Mouse (Mus musculus): ENCODE measurements around the gene Commd1. TPM values are rescaled to one million over a fixed set of nuclear protein-coding genes. Genes with fewer than 3 reads are reported as not detected.

Commd1 gene
- polyA plus RNA-seq, 1 experiment from 2014 or later: 282 TPM

DNA sequence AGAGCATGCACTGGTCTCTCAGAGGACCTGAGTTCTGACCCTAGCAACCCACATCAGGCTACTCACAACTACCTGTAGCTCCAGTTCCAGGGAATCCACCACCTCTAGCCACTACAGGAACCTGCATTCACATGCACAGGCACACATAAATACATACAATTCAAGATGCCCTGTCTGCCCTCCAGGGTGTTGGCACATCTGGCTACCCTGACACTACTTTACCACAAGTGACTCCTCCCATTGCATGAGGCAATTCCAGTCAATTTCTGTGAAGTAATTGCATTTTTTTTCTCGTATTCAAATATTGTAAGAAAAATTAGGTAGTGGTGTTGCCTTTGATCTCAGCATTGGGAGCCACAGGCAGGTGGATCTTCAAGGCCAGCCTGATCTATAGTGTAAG lies 3.0 kb downstream of the Commd1 start:
- Histone ChIP-seq H3K27ac (no peak overlapping the region), H3K36me3 (replicated peaks; ENCODE audit: control insufficient read depth, insufficient read depth) (peaks cover 17% of the 10 kb centered on the region), H3K9me3 (ENCODE audit: control insufficient read depth, low read length) (peaks cover 3% of the 10 kb centered on the region), H3K27me3 (ENCODE audit: control insufficient read depth, insufficient read depth, low read length) (no peaks in the 10 kb centered on the region), H3K4me2 (replicated peaks) (no peak overlapping the region), H3K9ac (no peak overlapping the region), H3K4me1 (replicated peaks; ENCODE audit: control insufficient read depth, insufficient read depth, low read length) (peaks cover 47% of the 10 kb centered on the region), H3K4me3 (replicated peaks; ENCODE audit: low read length) (no peak overlapping the region)
- ATAC-seq (ENCODE audit: low FRiP score) (no peak), DNase-seq (ENCODE audit: low spot score) (no peak)
- 96% methylated on average over 1 of the region's 1 CpGs for WGBS

DNA sequence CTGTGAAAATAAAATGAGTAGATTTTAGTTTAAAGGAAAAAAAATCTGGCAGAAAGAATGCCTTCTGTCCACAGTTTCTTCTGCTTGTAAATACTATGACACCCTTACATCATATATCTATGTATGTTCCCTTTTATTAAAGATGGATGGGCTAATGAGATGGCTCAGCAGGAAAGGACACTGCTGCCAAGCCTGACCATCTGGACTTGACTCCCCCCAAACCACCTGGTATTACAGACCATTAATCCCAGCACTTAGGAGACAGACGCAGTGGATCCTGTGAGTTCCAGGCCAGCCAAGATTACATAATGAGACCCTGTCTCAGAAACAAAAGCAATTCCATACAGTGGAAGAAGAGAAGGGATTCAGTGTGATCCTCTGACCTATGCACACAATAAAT lies 3.5 kb downstream of the Commd1 start:
- DNase-seq (ENCODE audit: low spot score): peak; percentile 27
- ATAC-seq (ENCODE audit: low FRiP score): no peak
- Histone ChIP-seq H3K27ac (no peak overlapping the region), H3K9ac (no peak overlapping the region), H3K4me1 (replicated peaks; ENCODE audit: control insufficient read depth, insufficient read depth, low read length) (peaks cover 51% of the 10 kb centered on the region), H3K9me3 (ENCODE audit: control insufficient read depth, low read length) (peaks cover 8% of the 10 kb centered on the region), H3K36me3 (replicated peaks; ENCODE audit: control insufficient read depth, insufficient read depth) (peaks cover 23% of the 10 kb centered on the region), H3K4me3 (replicated peaks; ENCODE audit: low read length) (no peak overlapping the region), H3K4me2 (replicated peaks) (no peak overlapping the region), H3K27me3 (ENCODE audit: control insufficient read depth, insufficient read depth, low read length) (no peaks in the 10 kb centered on the region)
- 45% methylated on average over 1 of the region's 1 CpGs for WGBS

DNA sequence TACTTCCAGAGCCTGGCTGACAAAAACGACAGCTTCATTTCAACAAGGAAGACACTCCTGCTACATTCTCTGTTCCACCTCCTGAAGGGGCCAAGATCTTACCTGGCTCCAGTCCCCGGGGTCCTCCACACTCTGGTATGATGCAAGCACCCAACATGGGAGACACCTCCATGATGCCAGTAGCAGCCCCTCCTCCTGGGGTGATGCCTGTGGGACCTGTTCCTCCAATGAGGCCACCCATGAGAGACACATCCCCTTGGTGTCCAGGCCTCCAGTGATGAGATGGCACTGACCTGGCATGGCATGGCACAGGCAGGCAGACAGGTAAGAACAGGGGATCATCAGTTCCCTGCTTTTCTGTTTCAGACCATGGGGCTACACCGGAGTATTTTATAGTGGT lies 4.0 kb downstream of the Commd1 start:
- ATAC-seq (ENCODE audit: low FRiP score): no peak
- 96% methylated on average over 3 of the region's 3 CpGs for WGBS
- H3K9me3 ChIP-seq (ENCODE audit: control insufficient read depth, low read length): peaks cover 13% of the 10 kb centered on the region
- no peaks in the 10 kb centered on the region for H3K27me3 ChIP-seq (ENCODE audit: control insufficient read depth, insufficient read depth, low read length)
- DNase-seq (ENCODE audit: low spot score): no peak
- no peak overlapping the region for H3K9ac ChIP-seq
- H3K4me1 ChIP-seq (replicated peaks; ENCODE audit: control insufficient read depth, insufficient read depth, low read length): peaks cover 51% of the 10 kb centered on the region
- H3K4me3 ChIP-seq (replicated peaks; ENCODE audit: low read length): no peak overlapping the region
- no peak overlapping the region for H3K4me2 ChIP-seq (replicated peaks)
- H3K36me3 ChIP-seq (replicated peaks; ENCODE audit: control insufficient read depth, insufficient read depth): peaks cover 28% of the 10 kb centered on the region
- no peak overlapping the region for H3K27ac ChIP-seq

DNA sequence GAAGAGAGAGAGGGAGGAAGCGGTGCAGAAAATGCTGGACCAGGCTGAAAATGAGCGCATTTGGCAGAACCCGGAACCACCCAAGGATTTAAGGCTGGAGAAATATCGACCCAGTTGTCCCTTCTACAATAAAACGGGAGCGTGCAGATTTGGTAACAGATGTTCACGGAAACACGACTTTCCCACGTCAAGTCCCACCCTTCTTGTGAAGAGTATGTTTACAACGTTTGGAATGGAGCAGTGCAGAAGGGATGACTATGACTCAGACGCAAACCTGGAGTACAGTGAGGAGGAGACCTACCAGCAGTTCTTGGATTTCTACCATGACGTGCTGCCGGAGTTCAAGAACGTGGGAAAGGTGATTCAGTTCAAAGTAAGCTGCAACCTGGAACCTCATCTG lies 8.6 kb downstream of the Commd1 start:
- 43% methylated on average over 14 of the region's 14 CpGs for WGBS
- Histone ChIP-seq H3K9me3 (ENCODE audit: control insufficient read depth, low read length) (peaks cover 44% of the 10 kb centered on the region), H3K9ac (peak overlapping the region; percentile 55), H3K27me3 (ENCODE audit: control insufficient read depth, insufficient read depth, low read length) (no peaks in the 10 kb centered on the region), H3K4me1 (replicated peaks; ENCODE audit: control insufficient read depth, insufficient read depth, low read length) (peaks cover 35% of the 10 kb centered on the region), H3K36me3 (replicated peaks; ENCODE audit: control insufficient read depth, insufficient read depth) (peaks cover 28% of the 10 kb centered on the region), H3K27ac (peak overlapping the region; percentile 58; the same call in 1 of the 2 replicates), H3K4me3 (replicated peaks; ENCODE audit: low read length) (peak overlapping the region; percentile 53), H3K4me2 (replicated peaks) (peak overlapping the region; percentile 66)
- no peak for ATAC-seq (ENCODE audit: low FRiP score)
- no peak for DNase-seq (ENCODE audit: low spot score)

DNA sequence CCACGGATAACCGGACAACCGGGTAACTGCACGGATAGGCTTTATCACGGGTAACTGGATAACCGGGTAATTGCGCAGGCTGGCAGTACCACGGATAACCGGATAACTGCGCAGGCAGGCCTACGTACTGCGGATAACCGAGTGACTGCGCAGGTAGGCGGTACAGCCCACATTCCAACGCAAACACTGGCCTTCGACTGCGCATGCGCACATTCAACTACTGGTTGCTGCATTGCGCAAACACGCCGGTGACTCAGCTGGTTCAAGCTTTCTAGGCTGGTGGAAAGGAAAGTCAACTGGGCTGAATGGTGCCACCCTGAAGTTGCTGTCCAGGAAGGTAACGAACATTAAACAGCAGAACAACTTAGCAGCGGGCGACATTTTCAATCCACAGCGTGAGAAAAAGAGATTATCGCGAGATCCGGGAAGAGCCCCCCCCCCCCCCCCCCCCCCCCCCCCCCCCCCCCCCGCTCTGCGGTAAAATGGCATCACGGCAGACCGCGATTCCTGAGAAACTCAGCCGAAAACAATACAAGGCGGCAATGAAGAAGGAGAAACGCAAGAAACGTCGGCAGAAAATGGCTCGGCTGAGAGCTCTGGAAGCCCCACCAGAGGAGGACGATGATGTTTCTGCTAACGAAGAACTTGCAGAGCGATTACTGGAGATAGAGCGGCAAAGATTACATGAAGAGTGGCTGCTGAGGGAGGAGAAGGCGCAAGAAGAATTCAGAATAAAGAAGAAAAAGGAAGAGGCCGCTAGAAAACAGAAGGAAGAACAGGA lies 9.2 kb downstream of the Commd1 start:
- DNase-seq (ENCODE audit: low spot score) (peak; percentile 75), ATAC-seq (ENCODE audit: low FRiP score) (peak; percentile 69)
- peaks cover 30% of the 10 kb centered on the region for H3K4me1 ChIP-seq (replicated peaks; ENCODE audit: control insufficient read depth, insufficient read depth, low read length)
- peaks cover 44% of the 10 kb centered on the region for H3K9me3 ChIP-seq (ENCODE audit: control insufficient read depth, low read length)
- WGBS: 48% methylated on average over 43 of the region's 46 CpGs
- H3K4me3 ChIP-seq (replicated peaks; ENCODE audit: low read length): peak overlapping the region; percentile 53
- H3K27ac ChIP-seq: peak overlapping the region; percentile 82
- H3K36me3 ChIP-seq (replicated peaks; ENCODE audit: control insufficient read depth, insufficient read depth): peaks cover 24% of the 10 kb centered on the region
- peak overlapping the region; percentile 72 for H3K9ac ChIP-seq
- peak overlapping the region; percentile 66 for H3K4me2 ChIP-seq (replicated peaks)
- H3K27me3 ChIP-seq (ENCODE audit: control insufficient read depth, insufficient read depth, low read length): no peaks in the 10 kb centered on the region

DNA sequence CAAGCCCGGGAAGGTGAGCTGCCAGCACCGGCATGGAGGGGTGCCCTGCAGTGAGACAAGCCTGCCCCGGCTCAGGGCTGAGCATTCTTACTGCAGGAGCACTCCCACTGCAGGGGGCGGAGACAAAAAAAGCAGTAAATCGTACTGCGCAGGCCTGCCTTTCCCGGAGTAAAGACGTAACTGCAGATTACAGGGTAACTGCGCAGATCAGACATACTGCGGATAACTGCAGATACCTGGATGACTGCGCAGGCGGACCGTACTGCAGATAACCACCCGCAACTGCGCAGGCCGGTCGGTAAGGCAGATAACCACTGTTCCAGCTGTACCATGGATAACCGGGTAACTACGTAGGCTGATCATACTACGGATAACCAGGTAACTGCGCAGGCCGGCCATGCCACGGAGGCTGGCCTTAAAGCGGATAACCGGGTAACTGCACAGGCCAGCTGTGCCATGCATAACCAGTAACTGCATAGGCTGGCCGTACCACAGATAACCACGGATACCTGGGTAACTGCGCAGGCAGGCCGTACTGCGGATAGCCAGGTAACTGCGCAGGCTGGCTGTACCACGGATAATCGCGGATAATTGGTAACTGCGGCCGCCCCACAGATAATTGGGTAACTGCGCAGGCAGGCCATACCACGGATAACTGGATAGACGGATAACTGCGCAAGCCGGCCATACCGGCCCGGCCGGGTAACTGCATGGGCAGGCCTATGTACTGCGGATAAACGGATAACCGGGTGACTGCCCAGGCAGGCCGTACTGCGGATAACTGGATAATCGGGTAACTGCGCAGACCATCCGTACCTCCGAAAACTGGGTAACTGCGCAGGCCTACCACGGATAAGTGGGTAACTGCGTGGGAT lies 10.1 kb downstream of the Commd1 start, which contains the start of gene Zrsr1:
Gene Zrsr1 (plus strand): TSS at position 171 of the 875 bp plus-strand sequence.
- peak; percentile 84 for ATAC-seq (ENCODE audit: low FRiP score)
- peak within 1 kb of the TSS; percentile 82 for H3K27ac ChIP-seq
- H3K9ac ChIP-seq: peak within 1 kb of the TSS; percentile 72
- no peaks in the 10 kb centered on the region for H3K27me3 ChIP-seq (ENCODE audit: control insufficient read depth, insufficient read depth, low read length)
- peaks cover 53% of the 10 kb centered on the region for H3K9me3 ChIP-seq (ENCODE audit: control insufficient read depth, low read length)
- peaks cover 15% of the 10 kb centered on the region for H3K36me3 ChIP-seq (replicated peaks; ENCODE audit: control insufficient read depth, insufficient read depth)
- H3K4me3 ChIP-seq (replicated peaks; ENCODE audit: low read length): peak within 1 kb of the TSS; percentile 53
- WGBS: 48% methylated on average over 56 of the region's 56 CpGs
- H3K4me1 ChIP-seq (replicated peaks; ENCODE audit: control insufficient read depth, insufficient read depth, low read length): peaks cover 29% of the 10 kb centered on the region
- peak; percentile 76 for DNase-seq (ENCODE audit: low spot score)
- peak within 1 kb of the TSS; percentile 62 for H3K4me2 ChIP-seq (replicated peaks)

DNA sequence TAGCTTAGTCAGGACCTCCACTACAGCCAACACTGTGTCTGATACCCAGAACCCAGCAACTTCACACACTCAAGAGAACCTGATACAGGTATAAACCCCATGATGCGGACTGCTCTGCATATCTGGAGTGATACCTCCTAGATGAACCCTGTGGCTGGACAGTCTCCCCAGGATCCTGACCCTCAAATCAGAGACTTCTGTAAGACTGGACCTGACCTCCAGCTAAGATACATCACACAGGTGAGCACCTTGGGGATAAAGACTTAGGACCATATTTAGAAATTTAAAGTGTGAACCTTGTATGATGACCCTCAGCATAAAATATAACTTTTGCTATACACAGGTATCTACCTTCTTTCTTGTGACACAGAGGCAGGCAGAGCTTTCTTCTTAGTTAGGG lies 11.6 kb downstream of the Commd1 start:
- Histone ChIP-seq H3K4me1 (replicated peaks; ENCODE audit: control insufficient read depth, insufficient read depth, low read length) (peaks cover 15% of the 10 kb centered on the region), H3K9me3 (ENCODE audit: control insufficient read depth, low read length) (peaks cover 53% of the 10 kb centered on the region), H3K27ac (no peak overlapping the region), H3K9ac (no peak overlapping the region), H3K27me3 (ENCODE audit: control insufficient read depth, insufficient read depth, low read length) (no peaks in the 10 kb centered on the region), H3K4me2 (replicated peaks) (no peak overlapping the region), H3K36me3 (replicated peaks; ENCODE audit: control insufficient read depth, insufficient read depth) (peaks cover 11% of the 10 kb centered on the region), H3K4me3 (replicated peaks; ENCODE audit: low read length) (no peak overlapping the region)
- ATAC-seq (ENCODE audit: low FRiP score) (no peak), DNase-seq (ENCODE audit: low spot score) (no peak)
- 100% methylated on average over 1 of the region's 1 CpGs for WGBS

DNA sequence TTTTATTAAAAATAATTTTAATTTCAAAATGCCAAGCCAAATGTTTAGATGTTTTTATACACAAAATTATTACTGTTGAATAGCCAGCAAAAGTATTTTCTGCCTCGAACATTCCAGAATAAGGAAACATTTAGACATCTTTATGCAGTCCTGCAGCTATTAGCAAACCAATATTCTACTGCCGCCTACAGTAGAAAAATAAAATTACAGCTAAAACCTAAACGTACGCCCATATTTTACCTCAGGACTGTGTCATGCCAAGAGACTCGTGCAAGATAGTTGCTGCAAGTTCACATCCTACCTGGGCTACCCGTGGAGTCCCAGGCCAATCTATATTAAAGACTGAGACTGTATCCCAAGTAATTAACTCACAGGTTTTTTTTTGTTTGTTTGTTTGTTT lies 12.7 kb downstream of the Commd1 start:
- ATAC-seq (ENCODE audit: low FRiP score) (no peak), DNase-seq (ENCODE audit: low spot score) (peak; percentile 57)
- H3K4me3 ChIP-seq (replicated peaks; ENCODE audit: low read length): no peak overlapping the region
- H3K4me2 ChIP-seq (replicated peaks): no peak overlapping the region
- no peak overlapping the region for H3K9ac ChIP-seq
- peaks cover 7% of the 10 kb centered on the region for H3K4me1 ChIP-seq (replicated peaks; ENCODE audit: control insufficient read depth, insufficient read depth, low read length)
- no peak overlapping the region for H3K27ac ChIP-seq
- WGBS: 72% methylated on average over 6 of the region's 6 CpGs
- peaks cover 11% of the 10 kb centered on the region for H3K36me3 ChIP-seq (replicated peaks; ENCODE audit: control insufficient read depth, insufficient read depth)
- no peaks in the 10 kb centered on the region for H3K27me3 ChIP-seq (ENCODE audit: control insufficient read depth, insufficient read depth, low read length)
- peaks cover 53% of the 10 kb centered on the region for H3K9me3 ChIP-seq (ENCODE audit: control insufficient read depth, low read length)

DNA sequence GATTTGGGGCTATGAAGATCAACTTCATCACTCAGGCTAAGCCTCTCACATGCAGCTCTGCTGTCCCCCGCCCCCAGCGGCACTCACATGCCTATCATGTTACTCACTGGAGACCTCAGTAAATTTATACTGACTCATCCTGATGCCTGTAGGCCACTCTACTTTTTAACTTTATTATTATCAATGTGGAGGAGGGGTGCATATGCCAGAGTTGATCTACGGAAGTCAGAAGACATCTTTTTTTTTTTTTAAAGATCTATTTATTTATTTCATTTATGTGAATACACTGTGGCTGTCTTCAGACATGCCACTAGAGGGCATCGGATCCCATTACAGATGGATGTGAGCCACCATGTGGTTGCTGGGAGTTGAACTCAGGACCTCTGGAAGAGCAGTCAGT lies 16.7 kb downstream of the Commd1 start:
- no peak for ATAC-seq (ENCODE audit: low FRiP score)
- WGBS: 86% methylated on average over 4 of the region's 4 CpGs
- no peaks in the 10 kb centered on the region for H3K36me3 ChIP-seq (replicated peaks; ENCODE audit: control insufficient read depth, insufficient read depth)

More for the DNA sequence above, 16.7 kb downstream of the Commd1 start:
- no peak for DNase-seq (ENCODE audit: low spot score)
- Histone ChIP-seq H3K4me3 (replicated peaks; ENCODE audit: low read length) (no peak overlapping the region), H3K27ac (no peak overlapping the region), H3K9me3 (ENCODE audit: control insufficient read depth, low read length) (0 out of 2 replicates have a peak, but pooled peaks cover 15% of the 10 kb centered on the region), H3K9ac (no peak overlapping the region), H3K4me1 (replicated peaks; ENCODE audit: control insufficient read depth, insufficient read depth, low read length) (no peaks in the 10 kb centered on the region), H3K27me3 (ENCODE audit: control insufficient read depth, insufficient read depth, low read length) (no peaks in the 10 kb centered on the region), H3K4me2 (replicated peaks) (no peak overlapping the region)

All from hindbrain, embryonic 14.5 days (tissue).